Mouse (Mus musculus): ENCODE data around the gene Galk1.

- TF ChIP-seq MAFK (IDR thresholded peaks at IDR 0.05; ENCODE audit: insufficient read depth, low read depth, low read length) (no peak), HCFC1 (IDR thresholded peaks at IDR 0.05; ENCODE audit: borderline replicate concordance, insufficient read depth, low read length) (no peak), ZC3H11A (IDR thresholded peaks at IDR 0.05; ENCODE audit: borderline replicate concordance, low read depth, low read length) (no peak)
Observed at GRCm38 (mm10) chr11:116058868-116059690, 46.6 kb upstream of the Galk1 start.

All from ES-E14 (cell line).